Mouse (Mus musculus) myocyte (in vitro differentiated cells): ENCODE data around the gene Ctse.

Source experiments
- MYOD1 ChIP-seq, 3 experiments: IDR thresholded peaks; one replicate each; pipeline ENCODE4 v1.6.1; 2011; ENCODE audit warnings: control low read depth in 2 of 3, low read depth in 2 of 3, mild to moderate bottlenecking in 2 of 3, moderate library complexity in 1 of 3; ENCODE audit not compliant: insufficient read length in 2 of 3, control insufficient read depth in 1 of 3
- MYOG ChIP-seq, 3 experiments: IDR thresholded peaks; one replicate each; pipeline ENCODE4 v1.6.1; 2011; ENCODE audit warnings: control low read depth in 2 of 3, low read depth in 2 of 3, mild to moderate bottlenecking in 2 of 3; ENCODE audit not compliant: insufficient read length in 2 of 3, control insufficient read depth in 1 of 3, insufficient read depth in 1 of 3
- POLR2A ChIP-seq: IDR thresholded peaks from one replicate; pipeline ENCODE4 v1.6.1; 2011; ENCODE audit warnings: low read depth, mild to moderate bottlenecking, control low read depth, moderate library complexity; ENCODE audit not compliant: insufficient read length

DNA sequence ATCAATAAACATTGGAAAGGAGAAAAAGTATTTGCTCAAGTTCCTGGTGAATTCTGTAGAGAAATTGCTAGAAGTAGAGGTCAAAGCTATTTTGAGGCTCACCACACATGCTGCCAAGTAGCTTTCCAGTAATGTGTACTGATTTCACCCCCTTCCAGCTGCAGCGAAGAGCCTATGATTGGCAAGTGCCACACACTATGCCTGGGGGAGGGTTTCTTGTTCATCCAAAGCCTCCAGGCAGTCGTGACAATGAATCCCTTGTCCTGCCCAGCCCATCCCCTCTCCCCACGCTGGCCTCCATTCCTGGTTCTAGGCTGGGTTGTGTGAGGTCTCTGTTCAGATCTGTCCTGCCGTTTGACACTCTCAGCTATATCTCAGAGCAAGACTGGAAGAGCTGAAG, 58.2 kb downstream of the Ctse start:
- no peak for TF ChIP-seq MYOD1 (IDR thresholded peaks at IDR 0.05; ENCODE audit: control insufficient read depth in 1 of 3, insufficient read length in 2 of 3, low read depth in 2 of 3)
- no peak for TF ChIP-seq POLR2A
- TF ChIP-seq MYOG (IDR thresholded peaks at IDR 0.05; ENCODE audit: control insufficient read depth in 1 of 3, insufficient read depth in 1 of 3, insufficient read length in 2 of 3, low read depth in 2 of 3): no peak
